Mouse (Mus musculus): ENCODE measurements around the gene Dennd6b.

- no peak for TF ChIP-seq CTCF (IDR thresholded peaks at IDR 0.05; ENCODE audit: extremely low read depth, insufficient read length, insufficient replicate concordance, low read depth, low read length)
- no peak for TF ChIP-seq POLR2A (IDR thresholded peaks at IDR 0.05; ENCODE audit: low read depth, low read length)
These were observed 53.2 kb downstream of the Dennd6b start for GRCm38 (mm10) chr15:89143134-89143533.

Measured in small intestine, adult 2 months (tissue).